Mouse (Mus musculus) cerebellum, adult 8-10 months (tissue): Measurements from ENCODE around the gene Itpr1.

ENCODE experiments used
- DNase-seq: peaks from one replicate; pipeline ENCODE4 v3.0.0; 2022

The Itpr1 gene

DNA sequence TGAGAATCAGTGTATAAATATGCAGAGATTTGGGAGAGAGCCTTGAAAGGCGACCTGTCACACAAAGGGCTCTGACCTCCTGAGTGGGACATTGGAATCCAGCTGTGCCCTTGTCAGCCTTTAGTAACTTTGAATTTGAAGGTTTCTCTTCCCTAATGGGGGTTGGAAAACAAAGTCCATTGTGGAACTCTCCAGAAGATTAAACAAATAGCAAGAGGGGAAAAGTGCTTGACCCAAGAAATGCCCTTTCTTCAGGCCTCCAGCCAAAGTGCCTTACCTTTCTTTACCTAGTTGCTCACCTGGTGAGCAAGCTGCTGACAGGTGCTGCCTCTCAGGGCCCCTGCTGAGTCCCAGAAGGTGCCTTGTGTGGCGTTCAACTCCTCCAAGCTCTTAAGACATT lies 236.0 kb downstream of the Itpr1 start:
- DNase-seq, result no peak

DNA sequence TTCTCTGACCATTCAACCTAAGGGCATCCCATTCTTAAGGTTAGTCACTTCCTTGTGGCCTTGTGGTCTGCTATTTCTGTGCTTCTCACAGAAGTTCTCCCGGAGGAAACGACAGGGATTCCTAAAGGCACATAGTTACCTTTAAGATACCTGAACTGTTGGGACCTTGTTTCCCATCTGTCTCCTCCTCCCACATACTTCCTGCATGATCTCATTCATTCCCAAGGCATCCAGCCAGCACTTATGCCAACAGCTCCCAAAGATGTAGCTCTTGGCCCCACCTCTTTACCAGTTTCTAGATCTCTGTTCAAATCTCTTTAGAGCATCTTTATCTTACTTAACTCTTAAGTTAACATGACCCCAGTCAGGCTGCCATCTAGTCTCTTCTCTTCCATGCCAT lies 238.6 kb downstream of the Itpr1 start:
- DNase-seq, result no peak

DNA sequence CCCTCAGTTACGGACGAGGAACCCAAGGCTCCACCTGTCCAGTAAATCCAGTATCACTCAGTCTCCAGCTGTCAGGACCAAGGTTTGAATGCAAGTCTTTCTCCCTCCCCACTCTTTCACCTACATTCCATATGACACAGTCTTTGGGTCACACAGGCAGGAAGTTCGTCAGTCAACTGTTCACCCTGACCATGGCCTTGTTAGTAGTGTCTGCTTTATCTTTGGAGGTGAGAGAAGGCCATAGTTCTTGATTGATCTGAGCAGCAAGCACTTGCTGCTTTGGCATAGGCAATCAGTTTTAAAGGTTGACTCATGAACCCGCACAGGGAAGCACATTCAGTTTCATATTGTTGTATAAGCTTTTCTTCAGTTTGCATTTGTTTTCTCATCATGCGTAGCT lies 240.7 kb downstream of the Itpr1 start:
- no peak for DNase-seq

DNA sequence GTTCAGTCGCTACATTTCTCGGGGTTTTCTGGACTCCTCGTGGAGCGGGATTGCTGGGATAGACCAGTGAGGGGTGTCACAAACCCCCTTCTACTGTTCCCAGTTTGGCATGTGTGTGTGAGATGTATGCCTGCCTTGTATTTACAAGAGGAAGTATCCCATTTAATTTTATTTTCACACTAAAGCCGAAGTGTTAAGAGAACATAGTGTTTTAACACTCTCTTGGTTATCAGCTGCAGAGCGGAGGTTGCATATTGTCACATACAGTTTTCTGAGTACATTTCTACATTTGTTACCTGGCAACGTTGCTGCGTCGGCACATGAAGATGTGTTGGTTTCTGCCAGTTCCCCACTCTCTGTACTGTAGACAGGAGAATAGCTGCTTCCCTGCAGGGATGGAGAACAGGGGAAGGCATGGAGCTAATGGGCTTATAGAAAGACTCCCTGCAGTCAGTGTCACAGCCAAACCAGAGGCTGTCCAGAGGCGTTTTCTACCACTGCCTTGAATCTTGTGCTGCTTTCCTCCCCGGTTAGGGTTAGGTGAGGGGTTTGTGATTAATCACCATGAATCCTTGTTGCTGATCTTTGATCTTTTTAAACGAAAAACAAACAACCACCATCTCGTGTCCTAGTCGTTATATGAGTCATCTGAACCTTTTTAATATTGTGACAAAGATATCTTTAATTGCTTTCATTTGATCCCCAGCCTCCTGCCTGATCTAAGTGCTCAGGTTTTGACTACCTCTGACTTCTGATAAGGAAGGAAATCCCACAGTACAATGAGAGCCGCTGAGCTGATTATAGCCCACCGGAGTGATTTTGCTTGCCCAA lies 241.4 kb downstream of the Itpr1 start:
- DNase-seq, result no peak

DNA sequence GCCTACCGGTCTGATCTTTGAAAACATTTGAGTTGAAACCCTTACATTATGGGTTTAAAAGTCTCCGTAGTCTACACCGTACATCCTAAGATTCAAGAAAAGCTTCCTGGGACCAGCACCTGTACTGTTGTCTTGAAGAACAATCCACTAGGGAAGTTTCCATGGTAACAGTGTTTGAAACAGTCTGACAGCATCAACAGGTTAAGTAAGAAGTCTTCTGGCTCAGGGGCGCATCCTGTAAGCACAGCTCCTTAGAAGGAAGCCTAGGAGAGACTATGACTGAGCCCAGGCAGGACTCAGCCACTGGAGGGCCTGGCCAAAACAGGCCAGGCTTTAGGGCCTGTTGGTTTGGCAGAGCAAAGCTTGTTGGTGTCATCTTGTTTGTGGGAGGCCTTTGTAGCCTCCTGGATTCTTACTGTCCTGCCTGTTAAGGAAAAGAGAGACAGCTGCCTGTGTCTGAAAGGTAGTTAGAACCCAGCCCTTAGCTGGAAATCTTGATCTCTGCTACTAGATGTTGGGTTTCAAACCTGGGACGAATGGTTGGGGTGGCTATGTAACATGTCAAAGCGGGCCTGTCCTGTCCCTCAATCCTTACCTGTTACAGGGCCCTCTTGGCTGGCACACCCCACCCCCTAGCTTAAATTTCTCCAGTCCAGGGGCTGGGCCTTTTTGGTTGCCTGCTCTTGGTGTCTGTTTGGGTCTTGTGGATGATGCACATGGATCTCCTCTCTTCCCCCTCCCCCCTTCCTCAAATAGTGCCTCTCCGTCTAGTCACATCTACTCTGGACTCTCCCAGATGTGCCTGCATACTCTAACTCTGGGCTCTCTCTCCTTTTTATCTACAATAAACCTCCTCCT lies 242.3 kb downstream of the Itpr1 start:
- DNase-seq, result no peak

DNA sequence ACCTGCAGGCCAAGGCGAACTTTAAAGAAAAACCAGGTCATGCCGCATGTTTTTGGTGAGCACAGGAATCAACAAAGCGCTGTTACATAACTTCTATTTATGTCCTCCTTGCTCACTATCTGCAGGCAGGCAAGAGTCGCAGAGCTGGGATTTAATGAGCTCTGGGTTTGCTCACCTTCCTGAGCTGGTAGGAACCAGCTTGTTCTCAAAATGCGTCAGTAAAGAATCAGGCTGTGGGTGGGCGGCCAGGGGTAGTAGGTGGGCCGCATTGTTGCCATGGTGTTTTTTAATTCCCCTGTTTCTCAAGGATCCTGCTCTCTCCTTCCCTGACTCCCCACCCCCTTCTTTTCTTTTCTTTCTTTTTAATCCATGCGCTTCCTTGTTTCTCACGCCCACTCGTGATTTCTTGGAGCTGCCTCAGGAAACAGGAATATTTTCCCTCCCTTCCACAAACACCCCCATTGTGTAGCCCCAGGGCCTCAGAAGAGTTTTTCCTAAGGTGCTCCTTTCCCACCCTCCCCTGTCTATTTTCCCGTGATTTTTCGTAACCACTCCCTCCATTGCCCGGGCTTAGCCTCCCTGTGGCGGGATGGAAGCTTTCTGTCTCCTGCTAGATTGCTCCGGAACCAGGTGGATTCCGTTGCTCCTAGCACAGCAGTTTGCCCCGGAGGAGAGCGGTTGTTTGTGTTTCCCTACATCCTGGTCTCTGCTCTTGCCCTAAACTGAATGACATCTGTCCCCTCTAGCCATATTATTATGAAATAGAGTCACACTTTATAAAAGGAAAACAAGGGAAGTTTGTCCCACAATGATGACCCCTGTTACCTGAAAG lies 243.6 kb downstream of the Itpr1 start:
- peak; percentile 76 for DNase-seq

DNA sequence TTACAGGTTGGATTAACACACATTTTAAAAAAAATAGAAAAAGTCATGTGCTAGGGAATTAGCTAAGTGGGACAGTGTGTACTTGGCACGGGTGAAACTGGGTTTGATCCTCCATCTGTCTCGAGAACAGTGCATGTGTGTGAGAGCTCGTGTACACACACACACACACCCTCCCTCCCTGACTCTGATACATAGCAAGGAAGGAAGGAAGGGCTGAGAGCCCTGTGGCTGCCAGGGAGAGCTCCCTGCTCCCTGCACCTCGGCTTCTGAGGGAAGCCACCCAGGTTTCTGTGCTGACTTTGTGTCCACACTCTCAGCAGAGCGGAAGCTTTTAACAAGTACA lies 244.1 kb downstream of the Itpr1 start:
- DNase-seq, result peak; percentile 74

DNA sequence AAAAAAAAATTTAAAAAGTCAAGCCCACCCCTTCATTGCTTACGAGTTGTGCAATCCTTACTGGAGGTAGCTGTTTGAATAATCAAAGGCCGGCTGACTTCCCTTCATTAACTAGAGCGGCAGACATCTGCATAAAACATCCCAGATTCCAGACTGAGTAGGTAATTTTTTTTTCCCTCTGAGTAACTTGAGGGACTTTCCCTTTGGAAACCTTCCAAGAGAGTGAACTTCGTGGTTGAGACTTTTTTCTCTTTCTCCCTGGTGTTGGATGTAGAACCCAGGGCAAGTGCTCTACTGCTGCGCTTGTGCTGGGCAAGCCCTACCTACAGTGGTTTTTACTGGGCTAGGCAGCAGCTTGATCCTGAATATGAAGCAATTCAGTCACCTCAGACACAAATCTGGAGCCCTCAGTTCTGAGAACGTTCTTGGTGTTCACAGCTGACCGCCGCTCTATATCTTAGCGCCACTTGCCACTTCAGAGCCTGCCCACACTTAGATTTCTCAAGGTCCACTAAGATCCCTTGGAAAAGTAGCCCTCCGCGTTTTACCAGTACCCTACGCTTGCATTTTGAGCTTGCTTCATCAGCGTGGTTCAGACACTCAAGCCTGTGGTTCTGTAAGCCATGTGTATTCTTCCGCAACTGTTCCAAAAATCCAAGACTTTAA lies 244.8 kb downstream of the Itpr1 start:
- DNase-seq, result no peak

DNA sequence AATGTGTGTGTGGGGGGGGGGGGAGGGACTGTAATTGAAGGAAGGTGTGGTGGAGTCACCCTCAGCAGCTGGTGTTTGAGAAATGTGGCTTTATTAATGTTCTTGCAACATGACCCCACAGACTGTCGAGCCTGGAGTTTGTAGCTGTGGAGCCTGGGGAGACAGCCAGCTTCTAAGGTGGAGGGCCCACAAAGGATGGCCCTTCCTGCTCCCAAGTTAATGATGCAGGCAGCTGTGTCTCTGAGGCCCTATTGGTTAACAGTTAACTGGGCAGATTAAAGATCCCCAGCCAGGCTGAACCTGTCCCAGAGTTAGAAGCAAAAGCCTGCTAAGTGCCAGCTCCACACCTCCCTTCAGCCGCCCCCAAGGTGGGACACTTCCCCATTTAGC lies 245.3 kb downstream of the Itpr1 start:
- no peak for DNase-seq

DNA sequence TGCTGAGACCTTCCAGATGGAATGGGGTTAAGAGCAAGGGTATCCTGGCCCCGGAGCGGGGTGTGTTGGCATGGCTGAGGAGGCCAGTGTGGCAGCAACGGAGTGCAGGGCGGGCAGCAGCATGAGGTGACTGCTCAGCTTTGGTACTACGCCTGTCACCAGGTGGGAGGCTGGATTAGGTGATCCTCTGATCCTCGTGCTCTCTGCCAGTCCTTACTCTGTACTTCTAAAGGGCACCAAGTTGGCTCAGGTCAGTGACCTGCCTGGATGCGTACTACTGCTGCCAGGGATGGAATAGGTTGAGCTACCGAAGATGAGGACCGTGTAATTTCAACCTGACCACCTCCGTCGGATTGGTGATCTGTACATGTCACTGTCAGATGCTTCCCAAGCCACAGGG lies 245.9 kb downstream of the Itpr1 start:
- DNase-seq, result no peak

DNA sequence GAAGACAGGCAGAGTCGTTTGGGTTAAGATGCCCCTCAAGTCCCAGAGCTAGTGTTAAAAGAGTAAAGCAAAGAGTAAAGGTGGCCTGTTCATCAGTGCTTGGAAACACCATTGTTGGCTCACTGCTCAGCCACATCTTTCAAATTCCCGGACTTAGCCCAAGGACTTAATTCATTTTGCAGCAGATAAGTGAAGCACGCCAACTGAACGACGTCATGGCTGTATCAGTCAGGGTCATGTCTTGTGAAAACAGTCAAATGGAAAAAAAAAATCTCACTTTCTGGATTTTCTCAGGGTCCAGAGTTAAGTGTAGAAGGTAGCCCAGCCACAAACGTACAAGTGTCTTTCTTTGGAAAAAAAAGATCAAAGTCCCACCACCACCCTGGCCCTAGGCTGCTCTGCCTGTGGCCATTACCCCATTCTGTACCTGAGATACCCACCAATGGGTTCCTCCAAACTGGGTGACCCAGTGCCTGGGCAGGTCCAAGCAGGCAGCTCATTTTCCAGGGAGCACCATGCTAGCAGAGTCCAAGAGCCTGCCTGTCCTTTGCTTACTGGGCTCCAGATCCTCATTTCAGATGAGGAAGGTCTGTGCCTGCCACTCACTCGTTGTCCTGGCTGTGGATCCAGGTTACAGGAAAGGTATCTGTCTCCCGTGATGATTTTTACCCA lies 251.5 kb downstream of the Itpr1 start:
- no peak for DNase-seq

DNA sequence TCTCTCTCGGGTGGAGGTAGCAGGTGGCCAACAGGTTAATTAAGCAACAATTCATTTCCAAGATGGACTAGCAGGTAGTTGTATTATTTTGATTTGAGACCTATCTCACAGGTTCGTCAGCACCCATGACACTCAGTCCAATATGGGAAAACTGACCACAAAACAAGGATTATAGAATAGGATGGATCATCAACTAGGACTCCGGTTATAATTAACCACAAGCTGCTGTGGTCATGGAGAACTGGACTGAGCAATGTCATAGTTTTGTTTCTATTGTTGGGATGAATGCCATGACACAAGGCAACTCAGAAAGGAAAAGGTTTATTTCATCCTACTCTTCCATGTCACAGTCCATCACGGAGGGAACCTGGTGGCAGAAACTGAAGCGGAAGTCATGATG lies 252.3 kb downstream of the Itpr1 start:
- no peak for DNase-seq

DNA sequence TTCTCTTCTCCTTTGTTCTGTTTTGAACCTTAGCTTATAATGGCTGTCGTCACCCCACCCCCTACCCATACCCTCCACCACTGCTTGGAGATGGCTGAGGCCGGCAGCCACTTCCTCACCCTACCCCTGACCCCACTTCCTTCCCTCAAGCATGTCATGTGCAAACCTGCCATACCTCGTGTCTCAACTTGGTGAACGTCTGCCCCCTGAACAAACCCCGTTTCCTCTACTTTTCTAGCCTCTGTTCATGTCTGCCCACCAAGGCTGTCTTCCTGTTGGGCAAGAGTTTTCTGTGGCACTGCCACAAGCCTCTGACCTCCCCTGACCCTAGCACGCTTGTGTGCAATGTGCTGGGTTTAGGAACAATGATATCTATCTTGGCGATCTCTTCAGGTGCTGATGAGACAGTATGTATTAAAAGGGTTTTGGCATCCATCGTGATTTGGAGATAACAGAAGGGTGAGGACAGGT lies 253.2 kb downstream of the Itpr1 start:
- no peak for DNase-seq

DNA sequence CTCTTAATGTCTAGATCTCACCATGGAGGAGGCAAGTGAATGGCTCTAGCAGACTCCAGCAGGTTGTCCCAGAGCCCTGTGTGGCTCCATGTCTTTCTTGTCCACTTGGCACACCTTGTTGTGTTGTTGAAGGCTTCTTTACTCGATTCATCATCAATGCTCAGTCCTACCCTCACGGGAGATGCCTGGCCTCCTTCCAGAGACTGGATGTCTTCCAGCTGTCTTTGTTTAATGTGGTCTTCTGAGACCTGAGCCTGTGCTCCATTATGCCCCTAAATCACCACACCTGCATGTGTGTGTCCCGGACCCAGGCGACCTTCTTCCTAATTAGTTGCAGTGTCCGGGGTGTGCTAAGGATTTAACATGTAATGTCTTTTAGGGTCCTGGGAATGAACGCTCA lies 254.7 kb downstream of the Itpr1 start:
- no peak for DNase-seq

DNA sequence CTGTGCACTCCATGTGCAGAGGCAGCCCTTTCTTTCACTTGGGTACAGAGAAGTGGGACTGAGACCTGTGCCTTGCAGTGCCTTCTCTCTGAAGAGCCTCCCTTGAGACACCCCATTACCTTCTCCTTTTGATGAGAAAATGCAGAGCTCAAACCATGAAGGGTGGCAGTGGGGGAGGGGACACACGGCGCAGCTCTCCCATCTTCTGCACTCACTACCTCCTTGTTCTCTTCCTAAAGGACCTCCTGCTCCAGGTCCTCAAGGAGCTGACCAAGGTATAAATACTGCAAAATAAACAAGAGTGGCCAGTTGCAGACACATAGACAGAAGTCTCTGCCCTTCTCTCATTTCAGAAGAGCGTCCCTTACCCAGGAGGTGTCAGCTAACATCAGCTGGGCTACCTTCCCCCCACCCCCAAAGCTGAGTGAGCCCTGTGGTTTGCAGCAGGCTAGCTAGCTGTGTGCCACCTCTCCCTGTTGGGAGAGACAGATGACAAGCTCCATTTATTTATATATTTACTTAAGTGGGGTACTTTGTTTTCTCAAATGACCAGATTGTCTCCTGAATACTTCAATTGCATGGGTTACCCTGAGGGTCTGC lies 255.4 kb downstream of the Itpr1 start:
- no peak for DNase-seq

DNA sequence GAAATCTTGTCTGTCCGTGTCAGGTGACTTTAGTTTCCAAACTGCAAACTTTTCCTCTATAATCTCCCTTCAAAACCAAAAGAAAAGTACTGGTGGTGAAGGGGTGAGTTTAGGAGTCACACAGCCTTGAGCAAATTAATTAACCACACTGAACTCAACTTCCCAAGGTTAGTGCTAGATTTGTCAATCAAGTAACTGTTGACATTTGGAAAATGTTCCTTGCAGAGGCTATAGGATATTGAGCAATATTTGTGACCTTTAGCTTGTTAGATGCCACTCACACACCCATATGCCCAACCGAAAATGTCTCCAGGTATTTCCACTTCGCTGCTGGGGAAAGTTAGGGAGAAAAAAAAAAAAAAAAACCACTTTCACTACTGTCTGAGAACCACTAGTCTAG lies 259.0 kb downstream of the Itpr1 start:
- no peak for DNase-seq

DNA sequence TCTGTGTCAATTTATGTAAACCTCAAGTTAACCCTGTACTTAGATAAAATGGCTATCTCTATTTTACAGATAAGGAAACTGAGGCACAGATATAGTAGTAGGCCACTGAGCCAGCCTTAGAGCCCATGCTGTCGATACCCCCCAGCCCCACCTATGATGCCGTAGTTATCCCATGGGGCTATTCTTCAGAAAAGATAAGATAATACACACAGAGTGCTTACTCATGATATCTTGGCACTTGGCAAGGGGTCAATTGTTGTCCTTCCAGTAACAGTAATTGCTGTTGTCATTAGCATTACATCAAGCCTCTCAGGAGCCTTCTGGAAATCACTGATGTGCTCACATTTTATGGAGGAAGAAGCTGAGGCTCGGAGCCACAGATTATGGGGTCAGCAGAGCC lies 259.9 kb downstream of the Itpr1 start:
- DNase-seq, result no peak

DNA sequence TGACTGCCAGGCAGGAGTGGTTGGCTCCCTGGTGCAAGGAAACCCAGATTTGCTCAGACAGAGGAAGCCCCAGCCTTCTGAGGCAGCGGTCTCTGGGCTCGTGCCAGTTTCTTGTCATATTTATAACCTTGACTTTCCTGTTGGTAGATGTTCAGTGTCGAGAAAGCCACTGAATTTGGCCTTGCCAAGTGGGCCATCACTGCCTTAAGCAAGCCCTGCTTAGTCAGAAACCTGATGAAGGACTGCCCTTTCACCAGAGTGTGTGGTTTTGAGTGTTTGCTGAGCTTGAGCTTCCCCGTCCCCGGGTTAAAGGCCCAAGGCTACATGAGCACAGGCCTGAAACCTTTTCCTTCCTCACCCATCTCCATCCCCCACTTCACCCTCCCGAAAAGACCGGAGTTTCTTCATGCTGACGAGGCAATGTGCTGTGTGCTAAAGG lies 263.9 kb downstream of the Itpr1 start:
- DNase-seq, result no peak

DNA sequence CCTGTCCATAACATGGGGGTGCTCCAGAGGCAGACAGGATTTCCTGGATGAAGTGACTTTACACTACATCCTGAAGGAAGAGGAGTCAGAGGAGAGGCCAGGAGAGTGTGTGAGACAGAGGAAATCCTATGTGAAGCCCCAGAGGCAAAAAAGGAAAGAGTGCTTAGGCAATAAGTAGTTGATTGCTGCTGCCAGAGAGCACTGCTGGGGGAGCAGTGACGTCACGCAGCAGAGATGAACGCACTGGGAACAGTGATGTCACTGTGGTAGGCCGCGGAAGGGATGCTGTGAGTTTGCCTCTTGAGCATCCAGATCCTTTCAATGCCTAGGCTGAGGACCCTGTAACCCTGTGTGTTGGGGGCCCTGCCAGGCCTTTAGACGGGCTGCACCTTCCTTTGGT lies 264.7 kb downstream of the Itpr1 start:
- DNase-seq, result no peak

DNA sequence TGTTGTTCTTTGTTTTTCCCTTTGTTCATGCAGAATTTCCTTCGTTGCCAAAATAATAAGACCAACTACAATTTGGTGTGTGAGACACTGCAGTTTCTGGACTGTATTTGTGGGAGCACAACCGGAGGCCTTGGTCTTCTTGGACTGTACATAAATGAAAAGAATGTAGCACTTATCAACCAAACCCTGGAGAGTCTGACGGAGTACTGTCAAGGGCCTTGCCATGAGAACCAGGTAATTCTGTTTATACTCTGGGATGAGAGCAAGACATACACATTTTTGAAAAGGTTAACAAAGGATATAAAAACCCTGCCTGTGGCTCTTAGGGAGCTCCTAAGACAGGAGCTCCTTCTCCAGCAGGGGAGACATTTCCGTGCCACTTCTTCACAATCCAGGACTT lies 268.3 kb downstream of the Itpr1 start:
- DNase-seq, result no peak

DNA sequence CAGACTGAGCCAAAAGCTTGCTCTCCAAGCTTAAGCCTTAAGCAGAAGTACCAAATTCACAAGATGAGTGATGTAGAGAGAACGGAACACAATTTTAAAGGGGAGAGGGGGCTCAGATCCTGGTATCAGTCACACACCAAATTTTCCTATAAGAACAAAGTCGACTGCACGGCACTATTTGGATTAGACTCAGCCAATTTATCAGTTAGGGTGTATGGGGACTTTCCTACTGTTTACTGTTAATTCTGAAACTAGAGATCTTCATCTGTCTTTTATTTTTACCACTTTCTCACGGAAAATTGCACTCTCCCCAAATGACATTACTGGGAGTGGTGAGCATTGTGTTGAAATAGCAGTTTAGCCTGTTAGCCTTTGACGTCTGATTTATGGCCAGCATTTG lies 269.6 kb downstream of the Itpr1 start:
- no peak for DNase-seq
